Mouse (Mus musculus) heart, postnatal 0 days (tissue): ENCODE measurements around the gene 3110082I17Rik.

Source experiments
- CTCF ChIP-seq: IDR thresholded peaks from 2 replicates; pipeline ENCODE4 v1.5.1; 2016; ENCODE audit warnings: antibody characterized with exemption, control low read depth, low read depth
- EP300 ChIP-seq: IDR thresholded peaks from 2 replicates; pipeline ENCODE4 v1.6.1; 2016; ENCODE audit warnings: antibody characterized with exemption, low read depth

- TF ChIP-seq EP300 (no peak), CTCF (no peak)
Observed at GRCm38 (mm10) chr5:139310477-139310876, 149.8 kb downstream of the 3110082I17Rik start.
